Mouse (Mus musculus) layer of hippocampus, adult 2 months (tissue): Measurements from ENCODE around the gene Fut9. TPM values are rescaled to one million over a fixed set of nuclear protein-coding genes. Genes with fewer than 3 reads are reported as not detected.
A peak's percentile ranks its signal among the peaks of the same experiment; 100 is the strongest.

Source experiments
- DNase-seq, 2 experiments: peaks; one replicate each; pipeline ENCODE4 v3.0.0; 2022; ENCODE audit warnings: low spot score in 2 of 2
- H3K27ac ChIP-seq: fragments of 200-600 bp; 2 replicates; pipeline ENCODE4 v1.8.1; 2022
- H3K4me3 ChIP-seq: fragments of 200-600 bp; 2 replicates; pipeline ENCODE4 v1.8.1; 2022; ENCODE audit warnings: mild to moderate bottlenecking
- CTCF ChIP-seq: fragments of 200-600 bp; conservative IDR thresholded peaks from 2 replicates; pipeline ENCODE4 v1.8.1; 2022; ENCODE audit warnings: antibody characterized with exemption, mild to moderate bottlenecking, moderate library complexity
- total RNA-seq, 2 experiments: library from RNA; stranded (reverse); gene quantifications; 2 replicates each; pipeline ENCODE4 v1.2.3; 2021

The Fut9 gene
- total RNA-seq, 2 experiments from 2014 or later, result 46.7 to 47.7 TPM

DNA sequence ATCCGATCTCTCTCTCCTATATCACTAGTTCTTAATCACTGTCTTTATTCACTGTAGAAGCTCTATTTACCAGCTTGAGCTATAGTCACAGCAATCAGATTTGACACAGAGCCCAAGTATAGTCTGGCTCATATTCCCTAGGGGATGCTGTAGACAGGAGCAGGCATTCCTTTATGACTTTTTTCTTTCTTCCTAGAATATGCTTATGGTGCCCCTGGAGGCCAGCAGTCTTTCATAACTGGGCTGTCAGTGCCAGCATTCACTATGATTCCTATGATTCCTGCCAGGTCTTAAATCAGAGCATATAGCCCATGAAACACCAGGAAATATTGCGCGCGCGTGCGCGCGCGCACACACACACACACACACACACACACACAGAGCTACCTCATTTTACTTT lies 172.6 kb downstream of the Fut9 start:
- peak; percentile 21 for TF ChIP-seq CTCF
- DNase-seq, result no peak
- H3K4me3 ChIP-seq, result no peak overlapping the region
- peak overlapping the region; percentile 57; the same call in 1 of the 2 replicates for H3K27ac ChIP-seq

DNA sequence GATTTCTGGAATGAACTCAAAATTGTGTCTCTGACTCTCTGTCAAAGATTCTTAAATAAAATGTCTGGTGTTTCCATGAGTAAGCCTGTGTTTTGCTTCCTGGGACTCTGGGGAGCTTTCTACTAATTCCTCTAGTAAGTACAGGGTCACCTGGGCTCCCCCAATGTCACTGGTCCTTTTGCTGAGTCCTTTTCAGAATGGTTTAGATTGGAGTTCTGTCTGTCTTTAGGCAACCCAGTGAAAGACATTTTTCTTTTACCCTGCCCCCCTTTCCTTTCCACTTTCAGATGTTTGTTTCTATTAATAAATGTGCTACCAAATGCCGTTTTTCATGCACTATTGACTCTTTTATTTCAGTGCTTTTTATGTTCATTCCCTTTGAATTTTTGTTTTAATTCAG lies 173.0 kb downstream of the Fut9 start:
- TF ChIP-seq CTCF, result no peak
- Histone ChIP-seq H3K27ac (peak overlapping the region; percentile 57; the same call in 1 of the 2 replicates), H3K4me3 (no peak overlapping the region)
- DNase-seq, result no peak

DNA sequence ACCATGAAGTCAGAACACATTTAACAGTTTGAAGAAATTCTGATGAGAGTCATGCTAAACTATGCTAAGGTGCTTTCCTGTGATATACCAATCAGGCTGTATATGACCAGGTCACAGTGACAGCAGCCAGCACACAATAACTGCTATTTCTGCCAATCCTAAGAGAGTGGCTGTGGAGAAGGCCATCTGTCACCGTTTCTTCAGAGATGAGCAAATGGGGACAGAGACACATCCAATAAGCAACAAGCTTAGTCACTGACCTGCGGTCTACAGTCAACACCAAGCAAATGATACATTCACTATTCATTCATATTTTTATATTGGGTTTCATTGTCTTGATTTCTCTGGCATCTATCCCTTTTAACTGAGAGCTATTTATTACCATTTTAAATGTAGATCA lies 176.9 kb downstream of the Fut9 start:
- no peak overlapping the region for H3K27ac ChIP-seq
- TF ChIP-seq CTCF, result no peak
- H3K4me3 ChIP-seq, result no peak overlapping the region
- no peak for DNase-seq

DNA sequence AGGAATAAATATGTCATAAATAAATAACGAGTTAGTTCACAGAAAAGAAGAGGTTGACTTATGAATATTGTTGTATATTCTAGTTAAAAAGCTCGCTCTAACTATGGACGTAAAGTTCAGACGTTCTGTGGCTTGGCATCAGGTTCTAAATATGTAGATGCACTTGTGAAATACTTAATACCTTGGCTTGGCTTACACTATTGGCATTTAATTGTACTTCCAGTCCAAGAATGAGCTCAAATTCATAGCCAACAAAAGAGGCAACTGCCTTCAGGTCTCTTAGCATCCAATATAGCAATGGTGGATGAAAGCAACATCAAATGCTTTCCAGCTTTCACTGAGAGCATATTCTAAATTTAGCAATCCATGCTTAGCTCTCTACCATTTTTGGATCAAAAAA lies 182.7 kb downstream of the Fut9 start:
- TF ChIP-seq CTCF, result no peak
- Histone ChIP-seq H3K27ac (no peak overlapping the region), H3K4me3 (no peak overlapping the region)
- DNase-seq, result no peak

DNA sequence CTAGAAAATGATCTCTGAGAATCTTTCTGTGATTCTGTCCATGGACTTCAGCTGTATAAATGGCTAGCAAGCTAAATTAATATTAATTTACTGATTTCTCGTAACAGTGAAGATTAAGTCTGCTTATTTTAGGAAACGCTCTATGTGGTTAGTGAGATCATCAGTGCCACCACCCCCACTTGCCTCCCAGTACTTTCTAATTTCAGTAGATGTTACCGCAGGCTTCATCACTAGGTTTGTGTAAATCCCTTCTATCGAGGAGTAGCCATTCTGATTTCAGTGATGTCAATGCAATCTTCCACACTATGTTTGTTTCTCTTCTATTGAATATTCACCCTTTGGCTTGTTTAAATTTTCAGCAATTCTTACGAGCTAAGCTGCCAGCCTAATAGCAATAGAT lies 186.6 kb downstream of the Fut9 start:
- DNase-seq, result no peak
- no peak overlapping the region for H3K27ac ChIP-seq
- no peak overlapping the region for H3K4me3 ChIP-seq
- TF ChIP-seq CTCF, result no peak

DNA sequence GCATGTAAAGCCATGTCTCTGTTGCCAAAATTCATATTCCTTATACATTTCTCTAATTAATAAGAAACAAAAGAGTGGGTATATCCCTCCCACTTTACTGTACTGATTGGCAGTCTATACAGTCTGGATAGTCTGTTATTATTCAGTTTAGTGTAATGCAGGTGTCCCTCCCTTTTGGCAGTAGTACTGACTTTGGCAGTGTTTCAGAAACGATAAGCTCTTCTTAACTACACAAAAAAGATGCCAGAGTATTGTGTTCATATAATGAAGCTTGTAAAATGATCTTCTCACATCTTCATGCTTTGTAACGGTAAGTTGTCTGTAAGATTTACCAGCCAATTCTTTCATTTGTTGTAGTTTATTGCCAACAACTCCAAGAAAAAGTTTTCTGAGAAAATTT lies 189.6 kb downstream of the Fut9 start:
- TF ChIP-seq CTCF, result no peak
- DNase-seq, result no peak
- Histone ChIP-seq H3K4me3 (no peak overlapping the region), H3K27ac (no peak overlapping the region)

DNA sequence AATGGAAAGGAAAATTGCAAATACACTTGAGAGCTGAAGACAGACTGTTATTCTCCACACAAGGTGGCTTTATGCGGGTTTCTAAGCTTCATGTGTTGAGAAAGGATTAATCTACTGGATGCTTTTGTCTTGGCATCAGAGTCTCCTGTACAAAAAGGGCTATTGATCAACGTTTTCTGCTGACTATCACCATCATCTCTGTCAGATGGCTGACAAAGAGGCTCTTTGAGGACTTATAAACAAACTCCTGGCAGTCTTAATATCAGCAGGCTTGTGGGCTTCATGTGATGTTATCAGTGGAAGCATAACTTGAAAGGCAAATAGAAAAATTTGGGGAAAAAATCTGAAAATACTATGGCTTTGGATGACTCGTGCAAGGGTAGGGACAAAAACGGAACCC lies 206.8 kb downstream of the Fut9 start:
- Histone ChIP-seq H3K4me3 (no peak overlapping the region), H3K27ac (no peak overlapping the region)
- TF ChIP-seq CTCF, result no peak
- DNase-seq, result no peak
